Mouse (Mus musculus) left cerebral cortex, adult 18-20 months (tissue): Measurements from ENCODE around the gene Syce1l. TPM values are rescaled to one million over a fixed set of nuclear protein-coding genes. Genes with fewer than 3 reads are reported as not detected.

Source experiments
- DNase-seq, 2 experiments: peaks; one replicate each; pipeline ENCODE4 v3.0.0; 2021 to 2022; ENCODE audit warnings: low spot score in 2 of 2, mixed read lengths in 1 of 2
- long read RNA-seq, 2 experiments: library from polyadenylated mRNA; stranded (forward); transcript quantifications; one replicate each; pipeline ENCODE4 v2.0.0; 2021
- total RNA-seq, 2 experiments: library from RNA; stranded (reverse); gene quantifications; 2 replicates each; pipeline ENCODE4 v1.2.3; 2021

The Syce1l gene
- total RNA-seq = under 1 TPM; 0.49 to 0.89 TPM
- long read RNA-seq, experiment 1, partial matches to known transcripts = 0 of 5 reads
- long read RNA-seq, experiment 1, other reads (novel, unspliced or antisense) = 5 of 5 reads
- long read RNA-seq, experiment 2, partial matches to known transcripts = 0 of 3 reads
- long read RNA-seq, experiment 2, other reads (novel, unspliced or antisense) = 3 of 3 reads

DNA sequence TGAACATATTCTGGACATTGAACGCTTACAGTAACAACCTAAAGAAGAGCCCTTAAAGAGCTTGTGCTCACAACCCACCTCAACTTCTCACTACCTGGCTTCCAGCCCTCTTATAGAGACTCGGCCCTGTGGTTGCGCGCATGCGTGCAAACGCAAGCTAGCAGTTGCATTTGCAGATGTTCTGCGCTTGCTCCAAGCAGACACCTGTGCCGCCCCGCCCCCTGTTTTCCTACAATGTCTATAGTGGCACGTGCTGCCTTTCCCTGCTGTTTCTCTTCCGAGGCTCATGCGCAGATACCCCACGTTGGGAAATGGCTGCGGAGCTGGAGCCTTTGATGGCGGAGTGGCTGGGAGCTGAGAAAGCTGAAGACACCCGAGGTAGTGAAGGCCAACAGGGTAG, at the start of gene Syce1l:
Gene Syce1l, plus strand, starts transcription at position 288 of the 400 bp plus-strand sequence.
- DNase-seq = no peak

DNA sequence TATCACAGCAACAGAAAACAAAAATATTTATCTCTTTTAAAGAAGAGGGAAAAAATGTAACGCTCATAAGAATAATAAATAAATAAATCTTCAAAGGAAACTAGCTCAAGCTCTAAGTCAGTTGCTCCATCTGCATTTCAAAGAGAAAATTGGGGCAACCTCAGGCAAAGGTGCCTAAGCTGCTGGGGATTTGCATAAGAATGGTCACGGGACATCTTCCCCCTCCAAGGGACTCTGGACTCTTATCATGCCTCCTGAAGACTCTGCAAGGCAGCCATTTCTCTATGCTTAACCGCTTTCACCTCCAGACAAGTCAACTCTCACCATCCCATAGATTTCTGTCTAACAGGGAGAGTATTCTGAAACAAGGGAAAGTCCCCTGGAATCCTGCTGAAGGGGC, 44.6 kb upstream of the Syce1l start:
- no peak for DNase-seq

DNA sequence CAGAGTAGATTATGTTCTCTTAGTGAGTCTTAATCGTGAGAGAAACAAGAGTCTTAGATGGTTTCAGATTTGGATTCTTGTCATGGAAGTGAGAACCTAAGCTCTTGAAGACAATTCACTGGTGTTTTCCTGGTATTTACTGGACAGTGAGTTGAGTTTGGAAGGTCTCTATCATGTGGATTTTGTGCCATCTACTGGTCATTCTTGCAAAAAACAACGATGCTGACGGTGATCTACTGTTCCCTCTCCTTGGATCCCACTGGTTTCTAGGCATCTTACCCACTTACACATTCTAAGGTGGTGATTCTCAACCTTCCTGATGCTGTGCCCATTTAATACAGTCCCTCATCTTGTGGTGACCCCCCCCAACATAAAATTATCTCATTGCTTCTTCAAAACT, 10.4 kb upstream of the Syce1l start:
- peak; percentile 43 to 44 for DNase-seq

DNA sequence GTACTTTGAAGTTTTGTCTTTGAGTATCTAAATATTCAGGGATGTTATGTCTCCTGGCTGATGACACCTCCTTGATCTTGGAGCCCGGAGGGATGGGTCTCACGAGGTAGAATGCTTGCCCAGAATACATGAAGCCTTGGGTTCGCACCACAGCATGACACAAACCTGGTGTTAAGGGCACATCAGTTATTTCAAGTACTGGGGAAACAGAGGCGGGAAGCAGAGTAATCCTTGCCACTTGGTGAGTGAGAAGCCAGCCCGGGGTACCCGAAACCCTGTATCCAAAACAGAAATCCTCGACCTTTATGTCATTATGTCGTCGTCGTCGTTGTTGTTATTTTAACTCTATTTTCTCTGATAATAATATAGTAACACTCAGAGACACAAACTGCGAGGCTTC, 8.9 kb upstream of the Syce1l start:
- no peak for DNase-seq

DNA sequence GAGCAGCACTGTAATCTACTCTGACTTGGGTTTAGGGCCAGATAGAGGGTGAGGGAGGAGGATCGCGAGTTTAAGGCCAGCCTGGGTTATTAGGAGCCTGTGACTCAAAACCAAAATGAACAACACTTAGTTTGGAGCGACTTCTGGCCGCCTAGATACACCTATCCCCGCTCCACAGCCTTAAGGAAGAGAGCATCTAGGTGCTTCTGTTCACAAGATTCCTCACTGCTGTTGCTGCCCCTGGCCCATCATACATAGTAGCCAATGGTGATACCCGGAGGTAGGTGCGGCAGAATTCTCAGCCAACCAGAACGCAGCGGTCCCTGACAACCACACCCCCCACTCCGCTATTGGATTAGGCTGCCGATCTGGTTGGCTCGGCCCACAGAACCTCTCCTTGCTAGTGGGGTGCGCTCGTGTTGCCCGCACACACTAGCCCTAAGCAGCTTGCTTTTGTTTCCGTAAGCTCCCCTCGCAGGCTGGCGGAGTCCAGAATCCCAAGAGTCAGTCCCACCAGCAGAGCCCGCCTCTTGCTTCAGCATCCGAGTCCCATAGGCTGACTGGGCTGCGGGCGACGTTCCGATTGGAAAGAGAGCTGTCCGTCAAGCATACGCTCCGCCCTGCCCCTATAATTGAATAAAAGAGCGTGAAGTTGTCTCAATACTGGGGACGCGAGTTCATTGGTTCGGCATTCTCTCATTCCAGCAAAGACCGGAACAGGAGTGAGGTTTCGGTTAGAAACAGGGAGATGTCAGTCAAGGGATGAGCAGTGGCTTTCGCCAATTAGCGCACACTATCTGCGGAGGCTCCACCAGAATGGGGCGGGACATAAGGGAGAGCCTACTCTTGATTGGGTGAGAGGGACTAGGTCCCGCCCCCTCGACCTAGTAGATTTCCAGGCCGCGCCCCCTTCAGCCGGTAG, 8.1 kb upstream of the Syce1l start, which contains the start of gene Mon1b:
Gene Mon1b, plus strand, starts transcription at position 918 of the 922 bp plus-strand sequence.
- DNase-seq = peak; percentile 96 to 98

DNA sequence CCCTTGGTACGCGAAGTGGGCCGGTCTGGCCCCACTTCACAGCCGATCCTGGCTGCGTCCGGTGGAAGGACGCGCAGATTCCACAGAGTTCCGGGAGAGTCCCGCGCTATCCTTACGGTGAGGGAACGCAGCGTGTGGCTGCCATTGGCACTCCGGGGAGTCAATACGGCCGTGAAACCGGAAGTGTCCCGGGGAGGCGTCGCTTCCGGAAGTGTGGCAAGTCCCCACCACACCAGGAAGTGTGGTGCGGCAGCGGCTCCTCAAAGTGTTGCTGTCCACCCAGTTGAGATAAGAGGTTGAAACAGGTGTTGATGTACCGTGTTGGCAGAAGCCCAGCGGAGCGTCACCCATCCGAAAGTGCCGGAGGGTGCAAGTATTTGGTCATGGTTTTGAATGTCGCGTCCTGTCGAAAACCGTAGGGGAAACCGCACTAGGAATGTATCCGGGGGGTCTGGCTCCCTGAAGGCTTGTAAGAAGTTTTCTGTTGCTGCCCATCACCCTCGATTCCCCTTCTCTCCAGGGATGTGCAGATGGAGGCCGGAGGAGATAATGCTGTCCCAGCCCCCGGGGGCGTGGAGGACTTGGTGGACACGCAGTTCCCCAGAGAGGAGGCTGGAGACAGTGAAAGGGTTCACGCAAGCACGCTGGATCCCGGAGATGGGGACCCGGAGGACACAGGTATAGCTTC, 7.3 kb upstream of the Syce1l start:
- DNase-seq = peak in 1 of 2 experiments; percentile 7

DNA sequence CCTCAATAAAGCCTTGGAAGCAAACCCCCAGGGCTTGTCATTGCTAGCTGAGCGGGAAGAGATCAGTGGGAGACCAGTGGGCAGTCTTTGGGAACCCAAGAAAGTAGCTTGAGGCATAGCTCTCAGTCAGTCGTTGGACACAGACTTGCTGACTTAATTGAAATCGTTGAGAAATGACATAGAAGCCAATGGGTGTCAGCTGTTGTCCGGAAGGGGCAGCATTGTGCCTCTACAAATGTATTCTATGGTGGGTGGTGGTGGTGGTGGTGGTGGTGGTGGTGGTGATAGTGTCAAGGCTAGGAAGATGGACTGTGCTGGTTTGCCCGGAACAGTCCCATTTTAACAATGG, 6.8 kb upstream of the Syce1l start:
- DNase-seq = no peak

DNA sequence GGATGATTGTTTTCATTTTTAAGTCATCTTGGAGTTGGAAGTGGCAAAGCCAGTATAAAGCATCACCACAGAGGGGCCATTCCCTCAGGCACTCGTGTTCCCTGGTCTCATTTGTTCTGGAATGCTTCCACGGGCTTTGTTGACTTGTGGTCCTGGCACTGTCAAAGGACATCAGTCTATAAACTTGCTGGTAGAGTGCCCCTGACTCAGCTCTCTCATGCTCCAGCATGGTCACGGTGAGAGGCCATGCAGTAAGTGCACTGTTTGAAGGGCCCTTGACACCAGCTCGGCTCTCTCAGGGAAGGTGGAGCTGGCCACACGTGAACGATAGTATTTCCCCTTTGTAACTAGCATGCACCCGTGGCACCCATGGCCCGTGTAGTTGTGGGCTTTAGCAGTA, 2.7 kb upstream of the Syce1l start:
- DNase-seq = no peak

DNA sequence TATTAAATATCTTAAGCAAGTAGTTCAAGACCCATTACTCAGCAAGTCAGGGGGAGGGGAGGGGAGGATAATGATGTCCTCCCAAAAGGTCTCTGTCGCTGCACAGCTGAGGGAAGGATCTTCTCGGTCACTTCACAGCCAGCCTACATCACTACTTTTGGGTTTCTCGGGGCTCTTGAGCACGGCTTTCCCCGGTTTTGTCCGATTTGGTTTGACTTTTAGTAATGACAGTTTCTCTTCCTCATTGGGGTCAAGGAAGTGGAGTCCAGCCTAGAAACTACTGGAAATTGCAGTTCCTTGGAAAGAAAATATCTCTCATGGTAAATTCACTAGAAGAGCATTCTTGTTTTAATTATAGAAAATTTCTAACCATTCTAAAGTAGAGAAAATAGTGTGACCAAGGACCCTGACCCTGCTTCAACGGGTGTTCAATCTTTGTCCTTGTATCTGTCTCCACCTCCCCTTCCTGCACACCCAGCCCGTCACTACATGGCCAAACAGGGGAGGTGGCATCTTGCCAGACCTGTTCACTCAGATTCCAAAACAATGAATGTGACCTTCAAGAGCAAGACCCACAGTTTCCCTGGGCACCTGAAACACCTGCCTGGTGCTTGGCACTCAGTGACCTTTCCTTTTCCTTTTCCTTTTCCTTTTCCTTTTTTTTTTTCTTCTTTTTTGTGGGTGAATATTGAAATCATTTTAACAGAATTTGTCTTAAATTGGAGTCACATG, 632 bp downstream of the Syce1l start:
- DNase-seq = no peak

DNA sequence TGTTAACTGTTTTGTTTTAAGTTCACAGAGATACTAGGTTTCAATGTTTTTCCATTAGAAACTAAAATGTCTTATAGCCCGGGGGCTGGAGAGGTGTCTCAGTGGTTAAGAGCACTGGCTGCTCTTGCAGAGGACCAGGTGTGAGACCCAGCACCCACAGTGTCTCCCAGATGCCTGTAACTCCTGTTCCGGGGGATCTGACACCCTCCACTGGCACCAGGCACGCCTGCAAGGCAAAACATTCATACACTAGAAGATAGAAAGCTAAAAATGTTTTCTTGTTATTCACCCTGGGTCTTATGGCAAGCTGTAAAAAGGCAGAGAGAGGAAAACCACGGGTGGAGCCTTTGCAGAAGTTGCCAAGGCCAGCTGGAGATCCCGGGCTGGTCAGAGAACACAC, 2.2 kb downstream of the Syce1l start:
- no peak for DNase-seq

DNA sequence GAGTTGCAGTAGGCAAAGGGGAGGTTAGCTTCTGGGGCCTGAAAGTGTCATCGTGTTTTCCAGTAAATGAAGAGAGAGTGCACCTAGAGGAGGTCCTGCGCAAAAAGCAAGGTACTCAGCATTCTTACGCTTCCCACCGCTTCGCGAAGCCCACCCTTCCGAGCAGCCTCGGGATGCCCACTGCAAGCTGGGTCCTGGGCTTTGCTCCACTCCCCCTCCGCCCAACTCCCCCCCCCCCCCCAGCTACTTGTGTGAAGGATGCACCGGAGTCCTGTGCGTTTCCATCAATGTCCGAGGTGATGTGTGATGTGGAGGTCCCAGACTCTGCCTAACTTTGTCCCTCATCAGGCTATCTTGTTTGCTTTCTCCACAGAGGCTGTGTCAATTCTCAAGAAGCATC, 9.4 kb downstream of the Syce1l start:
- DNase-seq = no peak

DNA sequence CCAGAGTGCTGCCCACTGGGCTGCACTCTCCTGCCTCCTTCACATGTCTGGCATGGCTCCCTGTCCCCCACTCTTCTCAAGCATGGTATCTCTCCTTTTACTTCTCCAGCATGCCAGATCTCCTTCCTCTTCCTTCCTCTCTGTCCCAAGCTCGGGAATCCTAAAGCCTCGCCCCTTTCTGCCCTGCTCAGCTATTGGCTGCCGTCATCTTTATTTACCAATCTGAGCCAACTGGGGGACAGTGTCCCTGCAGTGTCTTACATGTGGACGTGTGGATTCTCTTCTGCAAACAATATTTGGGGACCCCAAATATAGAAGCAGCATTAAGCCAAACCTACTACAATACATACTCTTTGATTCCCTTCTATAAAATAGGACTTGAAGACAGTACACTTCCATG, 10.1 kb downstream of the Syce1l start:
- DNase-seq = no peak

DNA sequence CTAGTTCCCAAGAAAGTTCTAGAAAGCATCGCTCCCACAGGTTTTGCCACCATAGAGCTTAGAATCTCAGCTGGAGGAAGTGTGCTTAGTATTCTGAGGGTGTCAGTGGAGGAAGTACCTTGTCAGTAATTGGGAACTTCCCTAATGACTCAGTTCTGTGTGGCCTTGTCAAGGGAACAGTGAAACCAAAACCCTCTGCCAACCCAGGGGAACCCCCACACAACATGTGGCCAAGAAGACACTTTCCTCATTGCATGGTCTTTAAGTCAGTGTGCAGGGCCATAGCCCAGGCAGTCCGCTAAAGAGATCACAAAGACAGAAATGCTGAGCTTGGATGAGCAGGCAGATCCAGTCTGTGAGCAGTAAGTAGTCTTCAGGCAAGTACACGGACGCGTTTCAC, 13.1 kb downstream of the Syce1l start:
- DNase-seq = no peak

DNA sequence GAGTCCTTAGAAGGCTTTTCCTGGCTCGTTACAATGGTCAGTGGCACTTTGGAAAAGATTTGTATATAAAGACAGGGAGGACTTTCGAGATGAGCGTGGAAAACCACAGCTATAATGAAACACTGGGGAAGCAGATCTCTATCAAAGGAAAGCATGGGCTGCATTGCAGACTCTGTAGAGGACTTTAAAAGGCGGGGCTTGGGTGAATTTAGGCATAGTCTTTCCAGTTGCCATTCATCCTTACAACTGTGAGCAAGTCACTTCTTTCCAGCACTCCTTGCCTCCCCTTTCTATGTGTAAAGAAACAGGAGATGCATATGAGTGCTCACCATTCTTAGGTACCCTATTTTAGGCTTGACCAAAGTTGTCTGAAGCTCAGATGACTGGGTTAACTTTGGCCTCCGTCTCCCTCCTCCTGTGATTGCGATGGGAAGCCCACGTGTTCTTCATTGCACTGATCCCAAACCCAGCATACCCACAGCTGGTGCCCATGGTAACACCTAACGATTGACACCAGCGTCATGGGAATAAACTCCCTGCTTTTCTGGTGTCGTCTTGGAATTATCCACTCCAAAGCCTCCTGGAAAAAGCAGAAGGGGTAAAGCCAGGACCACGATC, 13.8 kb downstream of the Syce1l start:
- no peak for DNase-seq

DNA sequence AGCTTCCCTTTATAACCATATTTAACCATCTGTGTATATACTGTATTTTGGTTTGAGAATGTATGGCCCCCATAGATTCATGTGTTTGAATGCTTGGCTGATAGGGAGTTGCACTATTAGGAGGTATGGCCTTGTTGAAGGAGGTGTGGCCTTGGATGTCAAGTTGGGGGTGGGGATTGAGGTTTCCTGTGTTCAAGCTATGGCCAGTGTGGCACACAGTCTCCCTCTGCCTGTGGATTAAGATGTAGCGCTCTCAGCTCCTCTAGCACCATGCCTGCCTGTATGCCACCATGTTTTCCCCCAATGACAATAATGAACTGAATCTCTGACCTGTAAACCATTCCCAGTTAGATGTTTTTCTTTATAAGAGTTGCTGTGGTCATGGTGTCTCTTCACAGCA, 17.1 kb downstream of the Syce1l start:
- no peak for DNase-seq

DNA sequence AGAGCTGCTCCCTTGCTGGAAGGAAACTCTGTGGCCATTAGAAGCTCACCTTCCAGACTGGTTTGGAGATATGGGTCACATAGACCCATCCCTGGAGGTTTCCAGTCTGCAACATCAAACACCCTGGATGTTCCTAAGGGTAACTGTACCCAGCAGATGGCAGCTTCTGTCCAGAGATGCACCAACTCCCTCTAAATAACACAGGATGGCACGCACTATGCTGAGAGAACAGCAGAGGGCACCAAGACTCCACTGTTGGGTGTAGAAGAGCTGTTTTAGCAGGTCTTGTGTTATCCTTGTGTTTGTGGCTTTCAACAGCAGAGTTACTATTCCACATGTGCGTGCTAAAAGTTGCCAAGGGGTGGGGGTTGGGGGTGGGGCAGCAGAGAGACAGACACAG, 21.5 kb downstream of the Syce1l start:
- peak; percentile 88 to 92 for DNase-seq

DNA sequence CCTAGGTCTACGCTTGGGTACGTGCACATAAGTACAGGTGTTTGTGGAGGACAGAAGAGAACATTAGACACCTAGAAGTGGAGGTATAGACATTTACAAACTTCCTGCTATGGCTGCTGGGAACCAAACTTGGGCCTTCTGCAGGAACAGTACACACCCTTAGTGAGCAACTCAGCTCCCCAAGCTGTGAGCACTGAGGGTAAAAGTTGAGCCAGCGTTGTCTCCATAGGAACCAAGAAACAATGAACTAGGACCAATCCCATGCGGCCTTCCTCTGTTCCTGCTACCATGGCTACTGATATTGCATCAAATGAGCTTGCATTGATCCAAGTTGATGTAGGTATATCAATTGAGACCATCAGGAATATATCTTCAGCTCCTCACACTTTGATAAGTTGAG, 22.0 kb downstream of the Syce1l start:
- DNase-seq = no peak

DNA sequence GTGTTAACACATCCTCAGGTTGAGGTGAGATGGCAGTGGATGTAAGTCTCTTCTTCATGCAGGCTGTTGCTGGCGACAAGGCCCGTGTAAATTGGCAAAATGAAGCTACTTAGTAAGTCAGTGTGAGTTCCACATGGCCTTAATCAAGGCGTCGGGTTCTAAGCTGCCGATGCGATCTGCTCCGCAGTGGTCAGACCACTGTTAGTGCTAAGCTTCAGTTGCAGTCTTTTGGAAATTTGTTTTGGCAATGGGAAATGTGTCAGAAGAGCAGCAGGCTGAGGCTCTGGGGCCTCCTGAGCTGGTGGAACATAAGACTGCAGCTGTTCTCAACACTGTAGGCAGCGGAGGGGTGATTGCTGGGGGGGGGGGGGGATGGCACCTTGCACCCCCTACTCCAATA, 22.9 kb downstream of the Syce1l start:
- no peak for DNase-seq

DNA sequence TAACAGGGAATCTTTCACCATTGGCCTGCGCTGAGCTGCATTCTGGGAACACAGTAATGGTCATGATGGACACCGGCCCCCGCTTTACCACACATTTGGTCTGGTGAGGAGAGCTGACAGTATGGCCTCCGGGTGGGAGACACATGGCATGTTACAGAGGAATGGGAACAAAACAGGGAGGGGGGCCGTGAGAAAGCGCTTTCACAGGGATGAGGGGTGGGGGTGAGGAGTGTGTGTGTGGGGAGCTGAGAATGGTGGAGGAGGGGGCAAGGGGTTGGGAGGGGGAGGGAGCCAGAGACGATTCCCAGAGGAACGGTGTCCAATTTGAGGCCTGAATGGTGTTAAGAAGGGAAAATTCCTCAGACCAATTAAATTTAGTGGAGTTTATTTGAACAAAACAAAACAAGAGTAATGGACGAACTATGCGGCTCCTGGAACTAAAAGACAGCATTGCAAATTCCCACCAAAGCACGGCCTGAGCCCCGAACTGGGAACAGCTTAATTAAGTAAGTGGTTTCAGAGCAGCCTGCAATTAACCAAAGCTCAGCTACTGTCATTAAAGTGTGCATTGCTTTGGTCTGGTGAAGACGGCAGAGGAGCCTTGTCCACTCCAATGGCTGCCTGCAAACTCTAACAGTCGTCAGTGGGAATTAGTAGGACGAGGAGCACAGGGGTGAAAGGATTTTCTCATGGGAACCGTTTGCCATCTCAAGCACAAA, 23.9 kb downstream of the Syce1l start:
- no peak for DNase-seq

DNA sequence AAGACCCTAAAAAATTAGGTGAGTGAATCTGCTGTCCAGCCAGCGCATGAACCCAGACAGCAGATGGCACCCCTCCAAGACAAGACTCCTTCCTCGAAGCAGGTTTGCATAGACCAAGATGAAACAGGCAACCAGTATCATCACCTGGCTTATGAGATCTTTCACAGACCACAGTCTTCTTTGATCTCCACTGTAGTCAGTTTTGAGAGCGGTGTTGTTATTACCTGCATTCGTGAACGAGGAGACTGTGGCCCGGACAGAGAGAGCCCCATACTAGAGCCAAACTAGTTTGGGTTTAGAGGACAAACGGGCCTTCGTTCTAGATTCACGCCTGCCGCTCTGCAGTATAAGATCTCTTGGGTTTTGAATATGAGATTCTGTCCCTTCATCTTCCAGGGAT, 26.9 kb downstream of the Syce1l start:
- DNase-seq = no peak
